Mouse (Mus musculus) hindbrain, embryonic 16.5 days (tissue): ENCODE measurements around the gene Cd247. TPM values are rescaled to one million over a fixed set of nuclear protein-coding genes. Genes with fewer than 3 reads are reported as not detected.
"Not testable (repeated sequence)": the region's sequence is repeated elsewhere in the genome, so short reads cannot be mapped to it uniquely, and the experiment has no call there.

Experiments
- ATAC-seq: fragments of 200-750 bp; cut with Nextera tagmentation; 2 replicates; pipeline ENCODE4 v1.8.0; 2017; ENCODE audit warnings: moderate TSS enrichment, moderate library complexity
- H3K27ac ChIP-seq: fragments of 300-500 bp; sonication (generic); 2 replicates; pipeline ENCODE4 v1.5.1; 2014; ENCODE audit warnings: low read depth, mild to moderate bottlenecking, control low read depth, low read length, moderate library complexity
- H3K27me3 ChIP-seq: fragments of 300-500 bp; sonication (generic); replicated peaks from 2 replicates; pipeline ENCODE4 v1.6.1; 2014; ENCODE audit warnings: low read length; ENCODE audit not compliant: control insufficient read depth, insufficient read depth
- H3K36me3 ChIP-seq: fragments of 300-500 bp; sonication (generic); 2 replicates; pipeline ENCODE4 v1.6.1; 2014; ENCODE audit warnings: mild to moderate bottlenecking, low read length, moderate library complexity, mixed read lengths; ENCODE audit not compliant: control insufficient read depth, insufficient read depth
- H3K4me1 ChIP-seq: fragments of 300-500 bp; sonication (generic); 2 replicates; pipeline ENCODE4 v1.6.1; 2014; ENCODE audit warnings: low read depth, low read length; ENCODE audit not compliant: control insufficient read depth, insufficient read depth
- H3K4me2 ChIP-seq: fragments of 300-500 bp; sonication (generic); 2 replicates; pipeline ENCODE4 v1.6.1; 2014; ENCODE audit warnings: mild to moderate bottlenecking, low read length, control low read depth, moderate library complexity
- H3K4me3 ChIP-seq: fragments of 300-500 bp; sonication (generic); 2 replicates; pipeline ENCODE4 v1.5.1; 2014; ENCODE audit warnings: mild to moderate bottlenecking, low read length, control low read depth, moderate library complexity
- H3K9ac ChIP-seq: fragments of 300-500 bp; sonication (generic); 2 replicates; pipeline ENCODE4 v1.6.1; 2014; ENCODE audit warnings: low read depth, mild to moderate bottlenecking, control low read depth, low read length, moderate library complexity
- H3K9me3 ChIP-seq: fragments of 300-500 bp; sonication (generic); 2 replicates; pipeline ENCODE4 v1.6.1; 2014; ENCODE audit warnings: mild to moderate bottlenecking, low read length, moderate library complexity; ENCODE audit not compliant: control insufficient read depth
- WGBS: fragments of 180-500 bp; shearing (Covaris S2); extraction: QIAGEN DNeasy Blood & Tissue Kit; methylation state at CpG from one replicate; pipeline ENCODE4 v1.1.7; 2014; 5-methylcytosine and 5-hydroxymethylcytosine counted together
- polyA plus RNA-seq: library from polyadenylated mRNA; unstranded; fragments of >200 nt; fragmentation: Nextera tagmentation; extraction: Ambion mirVana; gene quantifications from 2 replicates; pipeline ENCODE4 v1.2.1, GENCODE M21; 2015

Cd247 gene
- polyA plus RNA-seq, 1 experiment from 2014 or later, result 0.46 TPM

DNA sequence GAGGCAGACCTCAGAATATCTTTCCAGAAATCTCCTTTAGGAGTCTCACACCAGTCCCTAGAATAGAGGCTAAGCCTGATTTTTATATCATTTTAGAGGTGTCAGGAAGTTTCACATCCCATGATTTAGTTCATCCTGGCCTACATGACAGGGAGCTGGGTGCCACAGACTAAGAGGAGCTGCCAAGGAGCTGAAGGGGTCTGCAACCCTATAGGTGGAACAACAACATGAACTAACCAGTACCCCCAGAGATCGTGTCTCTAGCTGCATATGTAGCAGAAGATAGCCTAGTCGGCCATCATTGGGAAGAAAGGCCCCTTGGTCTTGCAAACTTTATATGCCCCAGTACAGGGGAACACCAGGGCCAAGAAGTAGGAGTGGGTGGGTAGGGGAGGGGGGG, 26.0 kb upstream of the Cd247 start:
- H3K27ac ChIP-seq, H3K9ac ChIP-seq, H3K9me3 ChIP-seq, H3K4me1 ChIP-seq, H3K36me3 ChIP-seq, H3K4me2 ChIP-seq, H3K4me3 ChIP-seq, ATAC-seq, H3K27me3 ChIP-seq: not testable (repeated sequence)
- 80% methylated on average over 2 of the region's 2 CpGs for WGBS

DNA sequence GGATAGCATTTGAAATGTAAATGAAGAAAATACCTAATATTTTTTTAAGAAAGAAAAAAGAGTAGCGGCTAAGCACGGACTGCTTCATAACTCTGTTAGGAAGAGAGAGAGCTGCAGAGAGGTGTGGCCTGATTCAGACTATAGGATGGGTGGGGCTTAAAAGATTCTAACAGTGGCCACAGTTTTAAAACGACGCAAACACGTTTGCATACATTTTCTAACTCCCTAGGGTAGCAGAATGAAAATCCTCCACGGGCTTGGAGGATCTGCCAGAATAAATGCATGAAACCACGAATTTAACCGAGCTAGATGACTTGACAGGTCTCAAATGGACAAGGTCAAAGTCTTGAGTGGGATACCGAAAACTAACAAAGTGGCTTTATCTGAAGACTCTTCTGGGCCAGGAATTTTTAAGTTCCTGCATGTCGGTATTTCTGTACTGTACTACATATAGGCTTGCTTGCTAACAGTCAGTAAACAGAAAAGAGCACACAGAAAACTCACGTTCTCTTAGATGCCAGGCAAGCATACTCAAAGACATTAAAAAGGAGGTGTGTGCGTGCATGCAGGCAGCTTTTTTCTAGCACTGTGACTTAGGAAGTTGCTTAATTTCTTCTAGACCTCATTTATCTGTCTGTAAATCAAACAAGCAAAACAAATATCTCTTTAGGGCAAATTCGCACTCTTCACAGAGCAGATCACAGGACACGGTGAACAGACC, 25.4 kb upstream of the Cd247 start:
- peak overlapping the region; percentile 97 for H3K4me2 ChIP-seq
- H3K4me1 ChIP-seq, result peaks cover 9% of the 10 kb centered on the region
- peak overlapping the region; percentile 89 for H3K4me3 ChIP-seq
- no peak overlapping the region for H3K9ac ChIP-seq
- ATAC-seq, result peak; percentile 51
- H3K36me3 ChIP-seq, result no peaks in the 10 kb centered on the region
- no peak overlapping the region for H3K27ac ChIP-seq
- WGBS, result 28% methylated on average over 14 of the region's 14 CpGs
- no peaks in the 10 kb centered on the region for H3K9me3 ChIP-seq
- H3K27me3 ChIP-seq, result peaks cover 9% of the 10 kb centered on the region

DNA sequence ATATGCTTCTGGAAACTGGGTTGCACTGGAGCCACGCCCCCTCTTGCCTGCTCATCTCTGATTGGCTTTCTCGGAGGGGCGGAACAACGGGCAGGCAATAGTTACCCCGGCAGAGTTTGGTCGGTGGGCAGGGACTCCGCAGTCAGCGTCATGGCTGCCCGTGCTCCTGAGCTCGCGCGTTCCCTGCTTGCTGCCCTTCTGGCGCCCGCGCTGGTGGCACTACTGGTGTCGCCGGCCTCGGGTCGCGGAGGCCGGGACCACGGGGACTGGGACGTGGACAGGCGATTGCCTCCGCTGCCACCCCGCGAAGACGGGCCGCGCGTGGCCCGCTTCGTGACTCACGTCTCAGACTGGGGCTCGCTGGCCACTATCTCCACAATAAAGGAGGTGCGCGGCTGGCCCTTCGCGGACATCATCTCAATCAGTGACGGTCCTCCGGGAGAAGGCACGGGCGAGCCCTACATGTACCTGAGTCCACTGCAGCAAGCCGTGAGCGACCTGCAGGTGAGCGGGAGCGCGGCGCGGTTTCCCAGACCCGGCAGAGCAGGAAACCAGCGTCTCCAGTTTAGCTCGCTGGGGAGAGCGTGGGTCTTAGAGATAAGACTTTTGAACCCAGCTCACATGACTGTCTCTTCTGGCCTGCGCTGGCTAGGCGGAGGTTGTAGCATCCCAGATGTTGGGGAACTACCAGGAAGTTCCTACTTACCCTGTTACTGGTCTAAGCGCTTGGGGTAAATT, 24.7 kb upstream of the Cd247 start, which contains the start of gene Creg1:
Gene Creg1 (plus strand): TSS at position 112 of the 738 bp plus-strand sequence.
- Histone ChIP-seq H3K4me1 (peaks cover 9% of the 10 kb centered on the region), H3K9me3 (no peaks in the 10 kb centered on the region), H3K27me3 (peaks cover 9% of the 10 kb centered on the region), H3K27ac (peak within 1 kb of the TSS; percentile 66), H3K4me2 (peak within 1 kb of the TSS; percentile 97), H3K36me3 (no peaks in the 10 kb centered on the region), H3K4me3 (peak within 1 kb of the TSS; percentile 89), H3K9ac (peak within 1 kb of the TSS; percentile 87)
- peak; percentile 99 for ATAC-seq
- WGBS, result under 1% methylated on average over 56 of the region's 57 CpGs

DNA sequence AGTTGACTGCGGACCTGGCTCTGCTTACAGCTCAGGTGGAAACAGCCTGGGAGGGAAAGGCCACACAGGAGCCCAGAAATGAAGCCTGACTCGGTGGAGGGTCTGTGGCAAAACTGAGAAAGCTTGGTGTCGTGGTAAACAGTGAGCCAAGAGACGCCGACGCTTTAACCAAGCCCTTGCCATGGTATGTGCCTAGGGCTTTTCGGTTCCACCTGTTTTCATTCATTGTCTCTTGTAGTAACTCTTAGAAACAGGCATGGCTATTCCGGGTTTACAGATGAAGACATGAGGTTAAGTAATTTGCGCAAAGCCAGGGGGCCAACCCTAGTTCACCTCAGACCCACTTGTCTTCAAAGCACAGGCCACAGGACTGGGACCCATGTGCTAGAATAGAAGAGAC, 23.9 kb upstream of the Cd247 start:
- H3K9ac ChIP-seq, result no peak overlapping the region
- ATAC-seq, result no peak

DNA sequence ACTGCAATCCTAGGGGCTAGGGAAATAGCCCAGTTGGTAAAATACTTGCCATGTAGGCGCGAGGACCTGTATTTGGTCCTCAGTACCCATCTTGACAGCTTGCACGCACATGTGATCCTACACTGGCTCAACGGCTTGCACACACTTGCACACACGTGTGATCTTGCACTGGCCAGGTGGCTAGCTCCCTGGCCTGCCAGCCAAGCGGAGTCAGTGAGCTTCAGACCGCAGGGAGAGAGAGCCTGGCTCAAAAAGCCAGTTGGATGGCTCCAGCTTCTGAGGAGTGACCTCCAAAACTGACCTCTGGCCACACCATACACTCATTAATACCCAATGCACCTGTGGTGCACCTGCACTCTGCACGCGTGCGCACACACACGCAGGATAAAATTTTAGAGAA, 23.4 kb upstream of the Cd247 start:
- Histone ChIP-seq H3K4me1 (peaks cover 9% of the 10 kb centered on the region), H3K4me3 (no peak overlapping the region), H3K27ac (no peak overlapping the region), H3K27me3 (peaks cover 9% of the 10 kb centered on the region), H3K4me2 (no peak overlapping the region), H3K9me3 (no peaks in the 10 kb centered on the region), H3K9ac (no peak overlapping the region), H3K36me3 (no peaks in the 10 kb centered on the region)
- ATAC-seq, result no peak
- 89% methylated on average over 11 of the region's 11 CpGs for WGBS

More for the DNA sequence above, 23.9 kb upstream of the Cd247 start:
- no peaks in the 10 kb centered on the region for H3K9me3 ChIP-seq
- peaks cover 9% of the 10 kb centered on the region for H3K27me3 ChIP-seq
- H3K4me3 ChIP-seq, result peak overlapping the region; percentile 89
- H3K4me1 ChIP-seq, result peaks cover 9% of the 10 kb centered on the region
- no peak overlapping the region for H3K27ac ChIP-seq
- peak overlapping the region; percentile 97 for H3K4me2 ChIP-seq
- no peaks in the 10 kb centered on the region for H3K36me3 ChIP-seq
- WGBS, result 64% methylated on average over 9 of the region's 9 CpGs

DNA sequence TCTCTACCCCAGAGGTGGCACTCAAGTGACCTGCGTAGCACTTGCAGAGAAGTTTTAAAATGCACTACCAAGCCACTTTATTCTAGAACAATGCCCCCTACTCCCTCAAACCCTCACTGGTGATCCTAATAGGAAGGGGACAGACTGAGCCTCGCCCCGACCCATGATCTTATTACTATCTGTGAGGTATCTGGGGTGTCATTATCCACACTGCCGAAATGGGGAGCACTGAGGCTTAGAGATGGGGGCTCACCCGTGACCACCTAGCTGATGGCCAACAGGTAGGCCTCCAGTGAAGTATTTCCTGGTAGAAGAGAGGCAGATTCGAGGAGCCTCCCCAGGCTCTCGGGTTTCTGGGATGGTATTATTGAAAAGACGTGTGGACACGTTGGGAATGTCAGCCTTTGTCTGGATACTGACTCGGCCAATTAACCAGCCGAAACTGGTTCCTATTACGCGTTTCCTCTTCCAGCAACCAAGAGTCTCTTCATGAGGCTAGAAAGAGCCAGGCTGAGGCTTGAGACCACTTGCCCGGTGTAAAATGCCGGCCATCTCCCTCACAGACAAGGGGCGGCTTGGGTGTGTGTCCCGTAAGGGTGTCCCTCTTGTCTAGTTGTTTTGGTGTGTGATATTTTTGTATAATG, 22.7 kb upstream of the Cd247 start:
- H3K27me3 ChIP-seq, result peaks cover 9% of the 10 kb centered on the region
- H3K27ac ChIP-seq, result no peak overlapping the region
- H3K4me3 ChIP-seq, result no peak overlapping the region
- no peak overlapping the region for H3K9ac ChIP-seq
- WGBS, result 86% methylated on average over 17 of the region's 17 CpGs
- no peaks in the 10 kb centered on the region for H3K9me3 ChIP-seq
- ATAC-seq, result no peak
- no peak overlapping the region for H3K4me2 ChIP-seq
- H3K36me3 ChIP-seq, result peaks cover 1% of the 10 kb centered on the region; the same call in 1 of the 2 replicates
- H3K4me1 ChIP-seq, result peaks cover 9% of the 10 kb centered on the region

DNA sequence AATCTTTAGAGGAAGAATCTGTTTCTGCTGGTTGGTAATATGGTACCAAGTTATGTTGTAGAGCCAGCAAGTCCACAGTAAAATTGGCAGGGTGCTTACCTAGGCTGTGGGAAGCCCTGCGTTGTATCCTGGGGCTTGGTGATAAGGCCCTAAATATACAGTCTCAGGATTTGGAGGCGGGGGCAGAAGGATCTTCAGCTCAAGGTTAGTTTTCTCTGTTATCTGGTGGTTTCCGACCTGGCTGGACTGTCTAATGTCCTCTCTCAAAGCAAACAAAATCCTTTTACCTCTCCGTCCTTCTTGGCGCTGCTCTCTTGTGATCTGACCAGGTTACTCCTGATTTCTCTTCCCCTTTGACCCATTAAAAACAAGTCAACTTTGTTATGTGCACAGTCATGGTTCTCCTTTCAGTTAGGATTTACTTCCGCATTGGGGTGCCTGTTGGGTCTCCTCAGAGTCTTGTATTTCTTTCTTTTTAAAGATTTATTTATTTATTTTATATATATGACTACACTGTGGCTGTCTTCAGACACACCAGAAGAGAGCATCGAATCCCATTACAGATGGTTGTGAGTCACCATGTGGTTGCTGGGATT, 22.1 kb upstream of the Cd247 start:
- no peak for ATAC-seq
- no peak overlapping the region for H3K4me3 ChIP-seq

DNA sequence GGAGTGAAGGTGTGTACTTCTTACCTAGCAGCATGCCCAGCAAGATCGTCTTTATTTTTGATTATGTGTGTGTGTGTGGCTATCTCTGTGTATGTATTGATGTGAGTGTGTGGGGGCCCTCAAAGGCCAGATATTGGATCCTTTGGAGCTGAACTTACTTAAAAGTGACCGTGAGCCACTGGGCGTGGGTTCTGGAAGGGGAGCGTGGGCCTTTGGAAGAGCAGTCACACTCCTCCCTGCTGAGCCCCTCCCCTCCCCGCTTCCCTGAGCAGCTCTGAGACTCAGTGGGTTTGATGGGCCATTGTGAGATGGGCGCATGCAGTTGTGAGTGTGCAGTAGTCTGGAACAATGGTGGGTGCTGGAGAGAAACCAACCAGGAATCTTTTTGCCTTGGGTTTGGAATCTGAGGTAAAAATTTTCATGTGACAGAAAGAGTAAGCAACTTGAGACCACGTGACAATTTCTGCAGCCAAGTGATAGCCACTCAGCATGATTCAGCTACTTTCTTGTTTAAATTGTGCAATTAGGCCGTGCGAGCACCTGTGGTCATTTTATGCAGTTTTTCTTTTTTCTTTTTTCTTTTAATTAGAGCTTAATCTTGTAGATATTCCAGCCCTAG, 19.5 kb upstream of the Cd247 start:
- H3K4me2 ChIP-seq, result no peak overlapping the region
- no peak overlapping the region for H3K9ac ChIP-seq
- no peak for ATAC-seq
- peaks cover 4% of the 10 kb centered on the region; the same call in 1 of the 2 replicates for H3K36me3 ChIP-seq
- peaks cover 9% of the 10 kb centered on the region for H3K4me1 ChIP-seq
- H3K27ac ChIP-seq, result no peak overlapping the region
- H3K27me3 ChIP-seq, result peaks cover 11% of the 10 kb centered on the region
- WGBS, result 78% methylated on average over 9 of the region's 9 CpGs
- H3K4me3 ChIP-seq, result no peak overlapping the region
- H3K9me3 ChIP-seq, result no peaks in the 10 kb centered on the region

More for the DNA sequence above, 22.1 kb upstream of the Cd247 start:
- H3K36me3 ChIP-seq, result peaks cover 4% of the 10 kb centered on the region; the same call in 1 of the 2 replicates
- no peak overlapping the region for H3K27ac ChIP-seq
- H3K9ac ChIP-seq, result no peak overlapping the region
- 92% methylated on average over 7 of the region's 7 CpGs for WGBS
- peaks cover 10% of the 10 kb centered on the region for H3K4me1 ChIP-seq
- no peak overlapping the region for H3K4me2 ChIP-seq
- H3K9me3 ChIP-seq, result no peaks in the 10 kb centered on the region
- peaks cover 9% of the 10 kb centered on the region for H3K27me3 ChIP-seq
